Mouse (Mus musculus) gastrocnemius, postnatal 25 days (tissue): Measurements from ENCODE around the gene Mrps9. TPM values are rescaled to one million over a fixed set of nuclear protein-coding genes. Genes with fewer than 3 reads are reported as not detected.
A peak's percentile ranks its signal among the peaks of the same experiment; 100 is the strongest.
"Not testable (repeated sequence)": the region's sequence is repeated elsewhere in the genome, so short reads cannot be mapped to it uniquely, and the experiment has no call there.

ENCODE experiments used
- DNase-seq: peaks from one replicate; pipeline ENCODE4 v3.0.0; 2022
- long read RNA-seq, 2 experiments: library from polyadenylated mRNA; stranded (forward); transcript quantifications; one replicate each; pipeline ENCODE4 v2.0.0; 2021
- total RNA-seq, 2 experiments: library from RNA; stranded (reverse); gene quantifications; 1 replicate in 1 of 2; 2 replicates in 1 of 2; pipeline ENCODE4 v1.2.3; 2021

Gene Mrps9
- total RNA-seq: 10 to 100 TPM; 44.8 to 47.2 TPM
- long read RNA-seq, experiment 1, transcript Mrps9-201 (11 exons, 1,418 nt): major isoform, 62 of 78 reads
- long read RNA-seq, experiment 1, partial matches to known transcripts: 9 of 78 reads
- long read RNA-seq, experiment 1, other reads (novel, unspliced or antisense): 5 of 78 reads
- long read RNA-seq, experiment 2, transcript Mrps9-201 (11 exons, 1,418 nt): major isoform, 74 of 81 reads
- long read RNA-seq, experiment 2, partial matches to known transcripts: 3 of 81 reads
- long read RNA-seq, experiment 2, other reads (novel, unspliced or antisense): 4 of 81 reads

DNA sequence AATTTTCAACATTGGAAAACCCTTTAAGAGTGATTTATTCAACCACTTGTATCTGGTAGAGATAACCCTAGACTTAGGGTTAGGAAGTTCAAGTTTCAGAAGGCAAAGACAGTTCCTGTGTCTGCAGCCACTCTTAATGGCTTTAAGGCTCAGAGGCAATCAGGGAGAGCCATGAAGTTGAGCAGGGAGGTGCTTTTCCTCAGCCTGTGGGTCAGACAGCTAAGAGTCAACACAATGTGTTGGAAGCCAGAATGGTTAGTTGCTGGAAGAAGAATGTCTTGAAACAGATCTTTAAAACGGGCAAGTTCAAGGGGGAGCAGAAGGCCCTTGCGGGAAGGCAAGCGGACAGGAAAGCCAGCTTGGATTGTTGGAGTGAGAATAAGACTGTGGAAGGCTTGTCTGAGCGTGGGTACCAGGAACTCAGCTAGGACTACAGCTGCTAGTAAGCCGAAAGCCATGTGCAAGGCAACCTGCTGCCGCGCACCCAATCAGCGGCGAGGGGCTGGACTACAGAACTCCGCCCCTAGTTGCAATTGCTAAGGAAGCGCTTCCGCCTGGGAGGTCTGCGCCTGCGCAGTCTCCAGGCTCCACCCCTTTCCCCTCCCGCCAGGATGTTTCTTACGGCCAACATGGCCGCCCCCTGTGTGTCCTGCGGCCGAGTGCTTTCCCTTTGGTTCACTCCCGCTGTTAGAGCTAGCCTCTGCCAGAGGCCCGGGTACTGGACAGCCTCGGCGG lies at the start of gene Mrps9:
Gene Mrps9, plus strand, starts transcription at position 571 of the 735 bp plus-strand sequence.
- DNase-seq: peak; percentile 95

DNA sequence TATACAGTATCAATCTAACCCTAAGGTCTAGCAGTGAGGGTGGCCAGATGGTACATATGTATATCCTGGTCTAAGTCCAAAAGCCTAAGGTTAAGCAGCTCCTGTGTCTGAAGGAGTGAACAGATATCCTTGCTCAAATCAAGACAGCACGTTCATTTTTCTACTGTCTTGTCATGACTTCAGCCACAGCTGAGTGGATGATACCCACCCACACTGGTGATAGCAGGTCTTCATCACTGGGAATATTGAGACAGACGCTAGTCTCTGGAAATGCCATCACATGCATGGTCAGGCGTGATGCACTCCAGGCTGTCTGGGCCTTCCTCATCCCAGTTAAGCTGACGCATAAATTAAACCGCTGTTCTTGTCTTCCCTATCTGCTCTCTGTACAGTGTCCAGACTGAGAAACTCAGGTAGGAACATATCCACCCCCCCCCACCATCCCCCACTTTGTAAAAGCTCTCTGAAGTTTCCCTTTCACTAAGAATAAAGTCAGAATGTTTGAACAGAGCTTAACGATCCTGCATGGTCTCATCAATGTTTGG lies 37.7 kb upstream of the Mrps9 start:
- no peak for DNase-seq

DNA sequence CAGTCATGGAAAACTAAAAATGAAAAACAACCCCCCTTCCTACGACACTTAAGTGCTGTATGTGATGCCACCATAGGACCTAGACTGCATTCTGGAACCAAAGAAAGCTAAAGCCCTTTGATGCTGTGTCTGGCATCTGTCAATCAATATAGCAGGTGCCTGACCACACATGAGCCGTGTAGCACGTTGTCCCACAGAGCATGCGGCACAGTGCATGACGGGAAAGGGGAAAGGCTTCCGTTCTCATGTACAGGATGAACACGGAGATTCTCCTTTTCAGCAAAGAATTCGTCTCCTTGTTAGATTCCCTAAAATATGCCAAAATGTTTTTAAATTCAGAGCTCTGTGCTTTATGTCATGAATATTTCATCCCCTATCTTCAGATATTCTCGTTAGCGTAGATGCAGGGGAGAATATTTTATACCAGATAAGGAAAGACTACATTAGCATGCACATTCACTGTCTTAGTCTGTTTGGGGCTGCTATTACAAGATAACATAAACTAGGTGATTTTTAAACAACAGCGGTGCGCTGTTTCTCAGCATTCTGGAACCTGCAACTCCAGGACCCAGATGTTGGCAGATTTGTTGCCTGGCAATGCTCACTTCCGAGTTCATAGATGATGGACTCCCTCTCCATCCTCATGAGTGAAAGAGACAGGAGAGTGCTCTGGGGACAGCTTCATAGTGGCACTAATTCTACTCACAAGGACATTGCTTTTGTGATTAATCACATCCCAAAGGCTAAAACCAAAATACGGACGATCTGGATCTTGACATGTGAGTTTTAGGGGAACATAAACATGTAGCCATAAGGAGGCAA lies 36.0 kb upstream of the Mrps9 start:
- DNase-seq: no peak

DNA sequence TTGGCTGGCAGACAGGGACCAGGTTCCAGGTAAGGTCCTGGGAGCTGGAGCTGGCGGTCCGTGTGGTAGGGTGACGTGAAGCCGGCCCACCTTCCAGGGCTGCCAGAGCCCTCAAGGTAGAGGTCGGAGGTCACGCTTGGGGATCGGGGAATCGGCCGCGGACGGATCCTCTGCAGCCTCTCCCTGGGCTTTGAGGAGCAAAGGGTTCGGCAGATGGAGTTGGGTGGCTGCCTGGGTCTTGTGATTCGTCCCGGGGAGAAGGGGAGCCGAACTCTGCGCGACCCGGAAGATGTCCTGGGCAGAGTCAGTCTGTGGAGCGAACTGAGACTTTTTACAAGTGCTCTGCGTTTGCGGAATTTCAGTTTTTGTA lies 350 bp downstream of the Mrps9 start:
- no peak for DNase-seq

DNA sequence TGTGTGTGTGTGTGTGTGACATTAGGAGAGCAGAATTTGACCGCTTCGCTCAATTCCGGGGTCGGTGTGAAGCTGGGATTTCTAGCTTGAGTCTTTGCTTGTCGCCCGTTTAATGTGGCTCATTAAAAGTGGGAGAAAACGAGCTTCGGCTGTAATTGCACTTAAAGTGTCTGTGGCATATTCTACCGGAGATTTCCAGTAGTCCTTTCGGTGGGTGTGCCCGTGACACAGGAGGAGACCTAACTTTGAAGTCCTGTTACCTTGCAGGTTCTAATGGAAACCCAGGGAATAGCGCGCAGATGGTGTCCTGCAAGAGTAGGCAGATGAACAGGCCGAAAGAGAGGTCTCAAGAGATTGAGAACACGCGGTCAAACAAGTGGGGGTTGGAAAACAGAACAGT lies 777 bp downstream of the Mrps9 start:
- no peak for DNase-seq

DNA sequence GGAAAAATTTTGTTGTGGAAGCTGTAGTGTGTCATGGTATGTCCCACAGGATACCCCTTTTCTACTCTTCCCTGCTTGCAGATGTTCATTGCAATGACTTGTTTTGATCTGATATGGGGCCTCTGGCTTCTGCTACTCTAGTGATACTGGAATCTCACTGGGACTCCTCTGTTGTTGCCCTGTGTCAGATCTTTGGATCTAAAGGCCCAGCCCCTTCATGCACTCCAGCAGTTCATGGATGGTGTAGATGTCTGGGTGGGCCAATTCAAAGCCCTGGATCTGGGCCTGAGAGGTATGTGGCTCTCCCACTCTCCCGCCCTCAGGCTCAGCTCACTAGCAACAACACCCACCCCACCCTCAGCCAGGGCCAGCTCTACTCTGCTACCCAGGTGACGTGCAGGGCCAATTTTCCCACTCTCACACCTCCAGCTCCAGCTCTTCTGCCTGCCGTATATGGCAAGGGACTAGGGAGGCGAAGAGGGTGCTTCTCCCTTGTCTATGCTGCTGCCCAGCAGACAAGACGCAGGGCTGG lies 13.8 kb downstream of the Mrps9 start:
- no peak for DNase-seq

DNA sequence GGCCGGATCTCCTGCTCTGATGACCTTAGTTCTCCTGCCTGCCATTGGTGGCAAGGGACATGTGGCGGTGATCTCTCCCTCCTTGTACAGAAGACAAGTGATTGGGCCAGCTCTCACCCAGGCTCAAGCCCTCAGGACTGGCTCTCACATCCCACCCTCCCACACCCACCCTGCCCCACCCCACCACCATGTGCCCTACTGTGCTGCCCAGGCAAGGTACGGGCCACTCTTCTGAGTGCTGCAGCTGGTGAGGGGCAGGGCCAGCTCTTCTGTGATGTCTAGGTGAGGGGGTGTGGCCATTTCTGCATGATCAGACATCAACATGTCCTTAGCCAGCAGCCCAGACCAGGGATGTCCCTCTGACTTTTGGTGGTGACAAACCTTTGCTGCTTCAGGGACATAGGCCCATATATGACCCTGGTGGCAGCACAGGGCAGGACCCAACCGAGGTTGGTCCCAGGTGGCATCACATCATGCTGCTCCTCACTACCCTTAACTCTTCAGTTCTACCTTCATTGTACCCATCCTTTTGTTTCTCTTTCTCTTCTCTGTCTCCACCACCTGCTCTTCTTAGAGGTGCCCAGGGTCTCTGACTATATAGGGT lies 14.4 kb downstream of the Mrps9 start:
- DNase-seq: no peak

DNA sequence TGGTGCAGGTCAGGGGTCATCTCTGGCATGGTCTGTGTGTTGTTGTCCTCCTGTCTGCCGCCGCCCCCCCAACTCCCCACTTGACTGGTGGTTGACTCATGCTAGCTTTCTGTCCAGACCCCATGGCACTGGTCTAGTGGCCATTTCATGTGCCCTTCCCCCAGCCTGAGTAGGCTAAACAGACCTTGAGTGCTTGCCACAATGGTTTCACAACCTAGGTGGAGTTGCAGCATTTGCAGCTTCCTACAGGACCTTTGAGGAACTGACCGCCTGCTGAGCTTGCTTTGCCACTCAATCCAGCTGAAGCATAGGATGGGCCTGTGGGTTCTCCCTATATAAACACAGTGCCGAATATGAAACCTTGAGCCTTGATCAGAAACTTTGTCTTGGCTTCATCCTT lies 15.0 kb downstream of the Mrps9 start:
- no peak for DNase-seq

DNA sequence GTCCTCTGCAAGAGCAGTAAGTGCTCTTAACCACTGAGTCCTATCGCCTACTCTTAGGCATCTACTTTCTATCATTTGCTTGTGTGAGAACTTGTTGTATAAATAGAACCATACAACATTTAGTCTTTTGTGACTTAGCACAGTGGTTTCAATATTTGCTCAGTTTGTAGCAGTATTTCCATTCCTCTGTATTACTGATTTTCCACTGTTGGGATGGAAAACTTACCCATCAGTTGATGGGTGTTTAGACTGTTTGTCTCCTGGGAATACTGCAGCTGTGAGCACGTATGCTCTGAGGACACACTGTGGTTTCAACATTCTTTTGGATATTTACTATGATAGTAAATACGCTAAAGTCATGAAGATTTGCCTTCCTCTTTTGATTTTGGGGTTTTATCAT lies 16.2 kb downstream of the Mrps9 start:
- DNase-seq: no peak

DNA sequence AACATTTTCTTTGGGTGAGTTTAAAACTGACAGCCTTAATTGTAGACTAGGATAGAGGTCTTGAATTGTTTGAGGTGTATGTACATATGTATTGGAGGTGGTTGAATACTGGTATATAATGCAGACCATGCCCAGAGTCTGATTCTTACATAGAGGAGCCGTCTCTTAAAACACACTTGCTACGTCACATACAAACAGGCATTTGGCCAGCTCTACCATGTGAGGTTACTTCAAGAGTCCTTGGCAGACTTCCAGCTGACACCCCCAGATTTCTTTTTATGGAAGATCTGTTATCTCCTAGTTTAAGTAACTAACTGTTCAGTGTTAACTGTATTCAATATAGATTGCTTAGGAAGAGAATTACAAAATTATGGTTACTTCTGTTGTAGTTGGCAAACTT lies 23.1 kb downstream of the Mrps9 start:
- no peak for DNase-seq

DNA sequence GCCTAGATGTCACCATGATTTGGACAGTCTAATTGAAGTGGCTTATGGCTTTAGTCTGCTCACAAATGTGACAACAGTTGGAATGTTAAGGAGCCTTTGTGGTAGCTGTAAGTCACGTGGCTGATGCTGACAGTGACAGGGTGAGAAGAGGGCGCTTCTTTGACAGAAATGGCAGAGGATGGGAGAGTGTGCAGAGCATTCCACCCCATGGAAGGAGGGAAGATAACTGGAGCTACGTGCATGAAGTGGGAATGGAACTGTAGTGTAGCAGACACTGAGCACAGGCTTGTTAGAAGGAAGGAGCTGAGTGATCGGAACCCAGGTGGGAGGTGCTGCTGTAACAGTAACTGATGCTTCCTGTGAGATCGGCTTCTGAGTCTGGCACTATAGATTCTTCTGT lies 24.2 kb downstream of the Mrps9 start:
- no peak for DNase-seq

DNA sequence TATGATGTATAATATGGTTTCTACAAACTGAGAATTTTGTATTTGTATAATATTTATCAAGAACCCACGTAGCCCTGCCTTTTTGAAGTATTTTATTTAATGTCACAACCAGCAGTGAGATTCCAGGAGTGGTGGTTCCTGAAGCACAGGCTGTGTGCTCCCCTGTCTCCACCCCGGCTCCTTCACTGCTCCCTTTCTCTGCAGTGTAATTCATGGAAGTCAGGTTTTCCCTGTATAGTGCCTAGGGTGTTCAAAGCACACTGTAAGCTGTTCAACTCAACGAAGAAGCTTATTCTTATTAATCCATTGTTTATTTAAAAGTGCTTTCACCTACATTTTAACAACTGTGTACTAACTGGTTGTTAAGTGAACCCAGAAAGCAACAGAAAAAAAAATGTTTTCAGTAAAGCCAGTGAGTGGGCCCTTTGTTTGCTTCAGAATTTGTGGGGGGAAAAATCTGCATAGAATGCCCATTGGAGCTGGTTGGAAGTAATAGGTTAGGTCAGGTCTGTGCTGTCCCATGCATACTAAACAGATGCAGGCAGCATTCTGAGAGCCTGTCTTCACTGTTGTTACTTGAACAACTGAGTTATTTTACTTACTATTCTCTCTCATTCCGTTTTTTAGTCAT lies 25.5 kb downstream of the Mrps9 start:
- DNase-seq: no peak

DNA sequence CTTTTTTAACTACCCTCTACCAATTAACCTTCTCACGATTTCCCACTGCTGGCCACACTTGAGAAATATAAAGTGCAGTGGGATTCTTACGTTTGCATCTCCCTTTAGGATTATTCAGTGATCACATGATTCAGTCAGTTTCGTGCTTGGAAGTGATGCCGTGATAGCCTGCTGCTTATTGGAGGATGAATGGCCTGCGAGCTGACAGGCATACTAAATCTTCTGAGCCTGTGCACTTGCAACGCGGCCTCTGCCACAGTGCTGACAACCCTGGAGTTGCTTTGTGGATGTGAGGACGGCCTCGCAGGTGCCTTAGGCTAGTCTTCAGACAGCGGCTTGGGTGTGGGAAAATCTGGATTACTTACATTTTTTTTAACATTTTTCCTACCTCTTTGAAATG lies 26.2 kb downstream of the Mrps9 start:
- DNase-seq: no peak

DNA sequence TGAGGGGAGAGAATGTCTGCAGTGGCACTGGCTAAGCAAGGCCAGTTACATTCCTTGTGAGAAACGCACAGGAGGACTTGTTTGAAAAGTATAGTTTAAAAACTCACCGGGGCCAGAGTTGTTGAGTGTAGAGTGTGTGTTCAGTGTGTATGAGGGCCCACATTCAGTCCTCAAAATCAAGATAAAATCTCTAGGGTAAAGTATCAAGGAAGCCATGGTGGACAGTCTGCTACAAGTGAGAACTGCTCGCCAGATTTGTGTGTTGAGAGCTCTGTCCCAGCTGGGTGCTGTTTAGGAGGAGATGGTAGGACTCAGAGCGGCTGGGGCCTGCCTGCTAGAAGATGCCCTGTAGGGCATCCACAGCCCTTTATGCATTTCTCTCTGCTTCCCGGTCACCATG lies 27.8 kb downstream of the Mrps9 start:
- DNase-seq: no peak

DNA sequence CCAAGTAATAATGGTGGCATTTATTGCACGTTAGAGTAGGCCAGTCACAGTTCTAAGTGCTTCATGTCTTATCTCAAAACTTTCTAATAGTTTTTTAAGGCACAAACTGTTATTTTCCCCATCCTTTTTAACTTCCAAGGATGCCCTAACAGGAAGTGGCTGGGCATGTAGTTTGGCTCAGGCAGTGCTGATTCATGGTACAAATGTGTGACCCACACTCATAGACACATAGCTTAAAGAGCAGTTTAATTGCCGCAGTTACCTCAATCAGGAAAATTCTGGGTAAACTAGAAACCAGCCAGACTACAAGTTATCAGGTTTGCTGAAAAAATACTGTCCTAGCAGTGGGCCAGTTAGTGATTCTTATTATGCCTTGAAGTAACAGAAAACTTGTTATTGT lies 31.2 kb downstream of the Mrps9 start:
- no peak for DNase-seq

DNA sequence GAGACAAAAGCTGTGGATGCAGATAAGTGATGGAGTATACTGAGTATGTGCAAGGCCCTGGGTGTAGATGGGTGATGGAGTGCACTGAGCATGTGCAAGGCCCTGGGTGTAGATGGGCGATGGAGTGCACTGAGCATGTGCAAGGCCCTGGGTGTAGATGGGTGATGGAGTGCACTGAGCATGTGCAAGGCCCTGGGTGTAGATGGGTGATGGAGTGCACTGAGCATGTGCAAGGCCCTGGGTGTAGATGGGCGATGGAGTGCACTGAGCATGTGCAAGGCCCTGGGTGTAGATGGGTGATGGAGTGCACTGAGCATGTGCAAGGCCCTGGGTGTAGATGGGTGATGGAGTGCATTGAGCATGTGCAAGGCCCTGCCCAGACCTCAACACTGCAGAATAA lies 32.4 kb downstream of the Mrps9 start:
- DNase-seq: not testable (repeated sequence)

DNA sequence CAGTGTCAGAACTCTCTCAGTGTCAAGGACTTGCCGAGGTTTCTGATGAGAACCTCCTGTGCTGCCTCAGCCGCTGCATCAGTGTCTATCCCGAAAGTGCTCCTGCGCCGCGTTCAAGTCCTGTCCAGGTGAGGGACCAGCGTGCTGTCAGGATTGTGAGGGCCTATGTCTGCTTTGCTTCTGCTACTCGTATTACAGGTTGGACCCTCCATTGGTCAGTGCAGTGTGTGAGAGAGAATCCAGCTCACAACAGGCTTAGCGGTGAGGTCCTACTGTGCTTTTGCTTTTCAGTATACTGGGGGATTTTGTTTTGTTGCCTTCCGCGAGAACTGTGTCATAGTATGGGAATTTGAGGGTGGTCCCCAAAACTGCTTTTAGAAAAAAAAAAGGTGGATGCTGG lies 36.8 kb downstream of the Mrps9 start:
- DNase-seq: no peak

DNA sequence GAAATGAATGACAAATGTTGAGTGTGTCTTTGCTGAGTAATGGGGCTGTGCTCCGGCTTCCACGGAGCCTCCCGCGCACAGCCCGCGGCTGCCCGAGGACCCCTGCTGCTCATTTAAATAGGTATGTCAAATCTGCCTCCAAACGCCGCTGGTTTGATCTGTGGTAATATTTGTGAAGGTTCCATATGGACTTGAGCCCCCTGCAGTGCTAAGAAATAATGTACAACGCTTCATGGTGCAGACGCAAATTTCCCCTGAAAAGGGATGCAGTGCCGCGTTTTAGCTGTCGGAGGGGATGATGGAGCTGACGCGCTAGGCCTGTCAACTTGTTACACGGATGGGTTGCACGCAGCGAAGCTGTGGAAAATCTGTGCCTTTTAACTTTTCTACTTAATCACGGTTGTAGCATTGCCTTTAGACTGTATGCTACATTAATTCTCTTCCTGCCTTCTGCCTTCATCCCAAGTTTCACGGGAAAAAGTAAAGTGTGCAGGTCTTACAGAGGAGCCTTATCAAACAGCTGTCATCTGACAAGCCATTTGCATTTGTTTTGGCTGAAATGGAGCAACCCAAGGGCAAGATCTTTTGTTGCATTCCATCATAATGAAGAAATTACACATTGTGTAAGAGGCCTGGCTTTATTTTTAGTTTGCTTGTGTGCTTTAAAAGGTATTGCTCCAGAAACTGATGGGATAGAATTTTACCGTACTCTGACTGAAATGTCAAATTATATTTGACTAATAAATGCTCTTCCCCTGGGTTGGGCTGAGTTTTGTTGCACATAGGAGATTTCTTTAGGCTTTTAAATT lies 37.7 kb downstream of the Mrps9 start:
- no peak for DNase-seq

DNA sequence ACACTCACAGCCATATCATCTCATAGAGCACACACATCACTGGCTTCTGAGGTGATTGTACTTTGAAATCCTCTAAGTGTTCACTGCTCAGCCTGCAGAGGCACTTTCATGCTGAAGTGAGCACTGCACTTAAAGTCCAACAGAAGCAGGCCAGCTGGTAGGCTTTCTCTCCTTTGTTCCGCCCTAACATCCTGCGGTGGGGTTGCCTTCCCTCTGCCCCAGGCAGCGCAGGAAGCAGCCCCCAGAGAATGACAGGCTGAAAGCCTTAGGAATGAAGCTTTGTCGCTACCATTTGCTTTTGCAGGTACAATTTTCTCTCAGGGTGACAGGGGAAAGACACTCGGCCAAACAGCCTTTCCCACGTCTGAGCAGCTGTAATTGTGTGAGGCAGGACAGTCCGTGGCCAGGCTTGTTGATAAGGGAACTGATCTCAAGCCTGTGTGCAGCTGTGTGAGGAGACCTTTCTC lies 38.4 kb downstream of the Mrps9 start:
- DNase-seq: no peak

DNA sequence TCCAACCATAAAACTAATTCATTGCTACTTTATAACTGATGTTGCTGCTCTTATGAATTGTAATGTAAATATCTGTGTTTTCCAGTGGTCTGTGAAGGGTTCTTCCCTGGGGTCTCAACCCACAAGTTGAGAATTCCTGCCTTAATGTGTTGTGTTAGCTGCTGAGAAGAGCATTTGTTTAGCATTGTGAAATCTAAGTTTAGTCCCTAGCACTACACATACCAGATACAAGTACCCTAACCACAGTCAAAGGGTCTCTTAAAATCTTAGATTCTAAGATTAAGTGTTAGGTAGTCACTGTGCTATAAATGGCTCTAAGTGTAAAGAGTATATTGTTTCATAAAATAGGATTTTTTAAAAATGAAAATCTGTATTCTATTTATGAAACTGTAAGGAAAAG lies 43.7 kb downstream of the Mrps9 start:
- DNase-seq: no peak

DNA sequence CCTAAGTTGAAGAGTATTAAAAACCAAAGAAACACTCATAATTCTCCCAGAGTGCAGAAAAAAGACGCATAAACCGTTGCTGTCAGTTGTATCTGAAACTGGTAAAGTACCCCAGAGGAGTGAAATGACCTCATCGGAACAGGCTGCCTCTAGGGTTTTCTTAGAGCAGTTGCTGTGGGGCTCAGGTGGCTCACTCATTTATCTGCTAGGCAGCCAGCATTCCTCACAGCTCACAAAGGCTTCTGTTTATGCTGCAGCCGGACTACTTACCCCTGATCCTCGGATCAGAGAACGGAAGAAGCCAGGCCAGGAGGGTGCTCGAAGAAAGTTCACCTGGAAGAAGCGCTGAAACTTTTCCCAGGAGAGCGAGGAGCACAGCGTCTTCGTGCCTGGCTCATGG lies 54.1 kb downstream of the Mrps9 start:
- no peak for DNase-seq
